Mouse (Mus musculus): ENCODE data around the gene Ggcx.

- TF ChIP-seq CTCF (IDR thresholded peaks at IDR 0.05; ENCODE audit: insufficient read depth, low read length) (no peak), POLR2A (IDR thresholded peaks at IDR 0.05; ENCODE audit: borderline replicate concordance, extremely low read depth, low read depth, low read length) (no peak)
These were observed 30.8 kb upstream of the Ggcx start for GRCm38 (mm10) chr6:72383142-72383820.

Data from lung, adult 2 months (tissue).